Mouse (Mus musculus): ENCODE data around the gene Ppan.

Gene Ppan

GRCm38 (mm10) chr9:20879097-20879792 lies 8.7 kb upstream of the Ppan start, which contains the start of gene Angptl6:
Gene Angptl6, minus strand, starts transcription at chr9:20879727.
- DNase-seq: no peak

DNA sequence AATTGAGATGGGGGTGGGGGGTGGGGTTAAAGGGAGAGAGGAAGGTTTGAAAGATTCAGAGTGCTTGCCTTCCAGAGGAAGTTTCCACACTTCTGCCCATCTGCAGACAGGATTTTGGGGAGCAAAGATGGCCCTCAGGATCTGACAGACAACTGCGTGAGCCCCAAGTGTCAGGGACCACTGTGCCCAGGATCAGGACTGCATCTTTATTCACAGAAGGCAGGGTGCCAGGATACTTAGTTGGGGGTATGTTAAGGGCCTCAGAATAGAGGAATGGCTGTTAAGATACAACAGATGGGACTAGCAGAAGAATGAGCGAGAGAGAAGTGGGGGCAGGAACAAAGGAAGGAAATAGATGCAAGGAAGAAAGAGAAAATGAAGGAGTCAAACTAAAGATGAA lies 1.4 kb upstream of the Ppan start:
- no peak for DNase-seq

DNA sequence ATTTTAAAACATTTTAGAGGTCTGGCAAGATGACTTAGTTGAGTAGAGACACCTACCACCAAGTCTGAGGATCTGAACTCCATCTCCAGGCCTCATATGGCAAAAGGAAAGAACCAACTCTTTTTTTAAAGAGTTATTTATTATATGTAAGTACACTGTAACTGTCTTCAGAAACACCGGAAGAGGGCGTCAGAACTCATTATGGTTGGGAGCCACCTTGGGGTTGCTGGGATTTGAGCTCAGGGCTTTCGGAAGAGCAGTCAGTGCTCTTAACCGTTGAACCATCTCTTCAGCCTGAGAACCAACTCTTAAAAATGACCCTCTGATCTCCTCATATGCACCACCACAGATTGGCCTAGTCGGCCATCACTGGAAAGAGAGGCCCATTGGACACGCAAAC lies 784 bp upstream of the Ppan start:
- no peak for DNase-seq

DNA sequence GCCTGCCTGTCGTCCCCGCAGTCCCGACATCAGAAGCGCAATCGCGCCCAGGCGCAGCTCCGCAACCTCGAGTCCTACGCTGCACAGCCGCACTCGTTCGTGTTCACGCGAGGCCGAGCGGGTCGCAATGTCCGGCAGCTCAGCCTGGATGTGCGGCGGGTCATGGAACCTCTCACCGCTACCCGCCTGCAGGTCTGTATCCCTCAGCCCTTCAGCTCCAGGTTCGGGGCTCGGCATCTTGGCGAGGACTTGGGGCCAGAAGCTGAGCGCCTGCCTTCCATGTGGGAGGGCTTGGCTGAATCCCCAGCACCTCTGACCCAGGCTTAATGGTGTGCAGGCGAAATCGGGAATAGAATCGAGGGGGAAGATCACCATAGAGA lies 401 bp downstream of the Ppan start:
- DNase-seq: no peak

DNA sequence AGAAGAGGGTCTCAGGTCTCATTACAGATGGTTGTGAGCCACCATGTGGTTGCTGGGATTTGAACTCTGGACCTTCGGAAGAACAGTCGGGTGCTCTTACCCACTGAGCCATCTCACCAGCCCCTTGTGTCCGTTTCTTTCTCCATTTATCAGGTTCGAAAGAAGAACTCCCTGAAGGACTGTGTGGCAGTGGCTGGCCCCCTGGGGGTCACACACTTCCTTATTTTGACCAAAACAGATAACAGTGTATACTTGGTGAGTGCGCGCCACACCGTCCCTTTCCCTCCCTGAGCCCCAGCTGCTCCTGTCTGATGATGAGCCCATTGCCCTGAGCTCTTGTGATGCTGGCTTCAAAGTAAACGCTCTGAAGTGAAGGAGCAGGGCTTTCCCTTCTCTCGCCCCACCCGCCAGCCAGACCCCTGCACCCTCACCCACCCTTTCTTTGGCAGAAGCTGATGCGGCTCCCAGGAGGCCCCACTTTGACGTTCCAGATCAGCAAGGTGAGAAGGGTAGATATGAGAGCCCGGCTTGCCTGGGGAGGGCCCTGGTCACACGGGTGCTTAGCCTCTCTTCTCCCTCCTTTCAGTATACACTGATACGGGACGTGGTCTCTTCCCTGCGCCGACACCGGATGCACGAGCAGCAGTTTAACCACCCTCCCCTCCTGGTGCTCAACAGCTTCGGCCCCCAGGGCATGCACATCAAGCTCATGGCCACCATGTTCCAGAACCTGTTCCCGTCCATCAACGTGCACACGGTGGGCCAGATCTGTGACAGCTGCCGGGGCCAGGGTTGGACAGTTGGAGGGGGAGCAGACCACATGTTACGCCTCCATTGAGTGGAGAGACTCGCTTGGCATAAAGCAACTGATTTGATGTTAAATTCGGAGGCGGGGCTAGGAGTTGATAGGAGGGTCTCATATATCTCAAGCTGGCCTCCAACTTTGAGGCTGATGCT lies 1.5 kb downstream of the Ppan start:
- no peak for DNase-seq

- DNase-seq: no peak
These were observed 2.4 kb downstream of the Ppan start for GRCm38 (mm10) chr9:20890411-20890810.

- DNase-seq: no peak
These were observed 3.5 kb downstream of the Ppan start for GRCm38 (mm10) chr9:20891339-20892103.

DNA sequence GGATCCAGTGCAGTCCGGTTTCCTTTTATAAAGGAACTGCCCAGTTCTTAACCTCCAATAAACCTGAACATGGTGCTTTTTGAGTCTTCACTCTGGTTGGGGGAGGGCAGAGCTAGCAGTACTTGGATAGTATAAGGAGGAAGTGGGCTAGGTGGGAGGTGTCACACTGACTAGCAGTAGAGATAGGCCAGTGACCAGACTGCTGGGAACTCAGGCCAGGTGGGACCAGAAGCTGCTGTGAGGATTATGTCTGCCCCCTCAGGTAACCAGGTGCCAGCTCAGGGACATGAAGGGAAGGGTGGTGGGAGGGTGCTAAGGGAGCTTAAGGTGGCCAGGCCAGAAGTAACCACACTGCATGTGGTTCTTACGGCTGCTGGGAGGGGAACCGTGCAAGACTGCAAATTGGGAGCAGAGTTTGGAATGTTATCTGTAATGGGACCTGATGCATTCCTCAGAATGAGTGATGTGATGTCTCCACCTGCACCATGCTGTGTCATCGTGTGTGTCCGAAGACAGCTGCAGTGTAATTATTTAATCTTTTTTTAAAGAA lies 4.2 kb downstream of the Ppan start:
- no peak for DNase-seq

- no peak for DNase-seq
These were observed 5.1 kb downstream of the Ppan start for GRCm38 (mm10) chr9:20893069-20893468.

DNA sequence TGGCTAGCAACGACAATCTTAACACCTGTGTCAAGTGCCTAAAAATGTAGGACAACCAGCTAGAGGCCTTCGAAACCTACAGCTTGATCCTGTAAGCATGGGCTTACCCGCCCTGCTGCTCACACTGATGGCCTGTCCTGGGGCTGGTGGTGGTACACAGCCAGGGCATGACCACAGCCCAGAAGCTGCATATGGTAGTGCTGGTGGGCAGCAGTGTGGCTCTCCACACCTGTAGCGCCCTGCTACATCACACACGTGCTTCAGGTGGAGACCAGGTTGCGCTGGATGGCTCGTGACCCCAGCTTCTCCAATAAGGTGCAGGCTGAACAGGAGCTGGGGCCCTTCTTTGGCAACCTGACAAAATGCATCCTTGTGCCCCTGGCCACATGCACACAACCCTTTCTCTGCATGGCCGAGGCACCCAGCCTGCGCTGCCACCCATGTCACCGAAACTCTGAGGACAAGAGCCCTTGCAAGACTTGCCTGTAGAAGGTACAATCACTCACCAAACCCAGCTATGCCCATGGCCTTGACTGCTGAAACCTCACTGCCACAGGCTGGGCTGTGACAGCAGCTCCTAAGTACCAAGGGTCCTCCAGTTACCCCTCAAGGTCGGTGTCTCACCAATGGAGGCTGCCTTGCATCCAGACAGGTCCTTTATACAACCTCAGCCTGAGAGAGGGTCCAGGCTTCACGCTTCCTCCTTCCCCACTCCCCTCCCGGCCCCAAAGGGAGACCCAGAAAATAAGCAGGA lies 5.8 kb downstream of the Ppan start:
- DNase-seq: no peak

DNA sequence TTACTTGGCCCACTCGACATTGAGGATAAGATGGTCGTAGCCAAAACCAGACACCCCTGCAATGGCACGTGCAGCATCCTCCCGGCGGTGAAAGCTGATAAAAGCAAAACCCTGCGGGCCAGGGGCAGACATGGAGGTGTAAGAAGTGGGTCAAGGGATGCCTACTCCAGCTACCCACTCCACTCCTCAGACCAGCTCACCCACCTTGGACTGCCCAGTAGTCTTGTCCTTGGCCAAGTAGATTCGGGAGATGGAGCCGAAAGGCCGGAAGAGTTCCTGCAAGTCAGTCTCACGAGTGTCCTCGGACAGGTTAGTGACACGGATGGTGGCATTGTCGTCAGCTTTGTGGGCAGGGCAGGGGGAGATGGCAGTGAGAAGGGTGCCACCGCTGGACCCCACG lies 6.7 kb downstream of the Ppan start:
- DNase-seq: no peak

- no peak for DNase-seq
These were observed 7.4 kb downstream of the Ppan start for GRCm38 (mm10) chr9:20895382-20895781.

DNA sequence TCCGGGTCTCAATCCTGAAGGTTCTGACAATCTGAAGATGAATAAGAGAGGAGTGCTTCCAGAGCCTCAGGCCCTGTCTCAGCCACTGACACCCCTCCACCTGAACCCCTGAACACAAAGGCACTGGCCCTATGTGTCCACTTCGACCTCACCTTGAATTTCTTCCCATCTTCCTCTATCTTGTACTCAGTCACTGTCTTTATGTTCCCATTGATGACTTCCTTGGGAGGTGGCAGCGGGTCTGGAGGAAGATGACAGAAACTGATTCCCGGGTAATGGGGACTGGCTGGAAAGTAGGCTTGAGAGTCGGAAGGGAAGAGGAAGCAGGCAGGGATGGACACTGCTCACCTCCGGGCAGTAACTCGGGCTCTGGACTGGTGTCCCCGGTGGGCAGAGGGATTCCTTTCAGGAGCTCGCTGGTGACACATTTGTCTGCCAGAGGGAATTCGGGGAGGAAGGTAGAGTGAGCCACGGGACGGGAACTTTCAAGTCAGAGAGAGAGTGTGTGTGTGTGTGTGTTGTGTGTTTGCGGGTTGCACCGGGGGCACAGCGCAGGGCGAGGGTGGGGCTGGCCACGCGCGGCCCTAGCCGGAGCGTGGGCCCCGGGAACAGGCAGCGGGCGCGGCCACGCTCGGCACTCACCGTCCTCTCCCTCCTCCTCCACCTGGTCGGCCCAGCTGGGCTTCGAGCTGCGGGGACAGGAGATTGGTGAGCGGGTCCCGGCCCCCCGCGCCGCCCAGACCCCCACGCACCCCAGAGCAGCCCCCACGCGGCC lies 9.9 kb downstream of the Ppan start:
- no peak for DNase-seq

DNA sequence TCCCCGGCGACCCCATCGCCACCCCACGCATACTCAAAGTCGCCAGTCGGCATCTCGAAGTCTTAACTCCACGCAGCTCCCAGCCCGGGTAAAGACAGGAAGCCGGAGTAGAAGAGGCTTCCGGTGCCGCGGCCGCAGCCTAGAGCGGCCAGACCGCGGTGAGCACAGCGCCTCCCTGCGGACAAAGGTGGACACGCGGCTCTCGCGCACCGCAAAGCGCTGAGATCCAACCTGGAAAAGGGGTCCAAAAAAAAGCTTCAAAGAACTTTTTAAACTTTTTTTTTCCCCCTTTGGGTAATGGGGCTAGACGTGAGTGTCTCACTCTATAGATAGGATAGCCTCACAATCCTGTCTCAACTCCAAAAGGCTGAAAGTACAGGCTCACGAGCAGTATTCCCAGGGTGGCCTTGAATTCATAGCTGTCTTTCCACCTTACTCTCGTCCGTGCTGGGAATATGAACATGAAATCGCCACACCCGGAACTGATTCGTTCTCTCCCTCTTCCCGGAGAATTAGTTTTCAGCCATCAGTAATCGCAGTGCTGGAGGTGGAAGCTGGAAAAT lies 10.6 kb downstream of the Ppan start, which contains the start of gene Eif3g:
Eif3g (minus strand) TSS at position 113 of the 563 bp plus-strand sequence.
- DNase-seq: peak; percentile 88

- peak; percentile 71 for DNase-seq
These were observed 13.6 kb downstream of the Ppan start for GRCm38 (mm10) chr9:20901466-20902173.

DNA sequence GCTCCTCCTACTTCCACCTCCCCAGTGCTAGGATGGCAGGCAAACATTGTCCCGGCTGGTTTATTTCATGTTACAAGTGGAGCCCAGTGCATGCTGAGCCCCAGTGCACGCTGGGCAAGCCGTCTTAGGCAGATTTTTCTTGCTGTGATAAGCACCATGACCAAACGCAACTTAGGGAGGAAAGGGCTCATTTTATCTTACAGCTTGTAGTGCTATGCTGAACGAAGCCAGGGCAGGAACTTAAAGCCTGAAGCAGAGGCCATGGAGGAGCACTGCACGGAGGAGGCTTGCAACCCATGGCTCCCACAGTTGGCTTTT lies 14.2 kb downstream of the Ppan start:
- DNase-seq: no peak

GRCm38 (mm10) chr9:20909948-20910347 lies 22.0 kb downstream of the Ppan start:
- DNase-seq: no peak

GRCm38 (mm10) chr9:20916160-20916559 lies 28.2 kb downstream of the Ppan start:
- peak; percentile 72 for DNase-seq

DNA sequence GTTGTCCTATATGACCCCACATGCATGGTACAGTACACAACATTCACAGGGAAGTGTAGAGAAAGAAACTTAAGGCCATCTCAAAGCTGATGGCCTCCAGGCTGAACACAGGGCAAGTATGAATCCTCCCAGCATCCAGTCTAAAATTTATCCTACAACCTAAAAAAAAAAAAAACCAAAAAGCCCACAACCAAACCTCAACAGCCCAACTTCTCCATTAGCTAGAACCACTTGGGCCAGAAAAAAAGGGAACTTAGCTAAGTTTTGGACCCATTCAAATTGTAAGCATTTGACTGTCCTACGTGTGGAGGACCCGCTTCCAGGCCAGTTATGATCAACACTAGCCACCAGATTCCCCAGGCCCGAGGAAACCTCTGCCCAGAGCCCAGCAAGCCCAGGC lies 35.3 kb downstream of the Ppan start:
- DNase-seq: no peak
